Mouse (Mus musculus) left cerebral cortex, adult 8-10 months (tissue): Measurements from ENCODE around the gene Zfp941. TPM values are rescaled to one million over a fixed set of nuclear protein-coding genes. Genes with fewer than 3 reads are reported as not detected.
A peak's percentile ranks its signal among the peaks of the same experiment; 100 is the strongest.

Source experiments
- DNase-seq, 2 experiments: peaks; one replicate each; pipeline ENCODE4 v3.0.0; 2022; ENCODE audit warnings: low spot score in 2 of 2
- total RNA-seq, 4 experiments: library from RNA; stranded (reverse); gene quantifications; 2 replicates each; pipeline ENCODE4 v1.2.4; 2022

Gene Zfp941
- total RNA-seq, 4 experiments from 2014 or later, result 29.5 to 33.1 (median 29.7) TPM

- DNase-seq, result no peak
These were observed 19.1 kb upstream of the Zfp941 start for GRCm38 (mm10) chr7:140840750-140841735.

- no peak for DNase-seq
These were observed 17.6 kb upstream of the Zfp941 start for GRCm38 (mm10) chr7:140839556-140839955.

- DNase-seq, result peak in 1 of 2 experiments; percentile 72
These were observed 14.5 kb upstream of the Zfp941 start for GRCm38 (mm10) chr7:140836243-140837115.

- no peak for DNase-seq
These were observed 13.7 kb upstream of the Zfp941 start for GRCm38 (mm10) chr7:140835758-140836087.

GRCm38 (mm10) chr7:140834968-140835757, 13.2 kb upstream of the Zfp941 start, which contains the start of gene Urah:
TSS of gene Urah (plus strand) at chr7:140835018.
- DNase-seq, result no peak

GRCm38 (mm10) chr7:140833341-140833740, 11.4 kb upstream of the Zfp941 start:
- DNase-seq, result no peak

GRCm38 (mm10) chr7:140831447-140831846, 9.5 kb upstream of the Zfp941 start:
- no peak for DNase-seq

- DNase-seq, result peak; percentile 31 to 84
These were observed 6.3 kb upstream of the Zfp941 start for GRCm38 (mm10) chr7:140828171-140828881.

GRCm38 (mm10) chr7:140822731-140823130, 753 bp upstream of the Zfp941 start:
- no peak for DNase-seq

- no peak for DNase-seq
These were observed 699 bp downstream of the Zfp941 start for GRCm38 (mm10) chr7:140821305-140821652.

GRCm38 (mm10) chr7:140820173-140820572, 1.8 kb downstream of the Zfp941 start:
- DNase-seq, result no peak

- no peak for DNase-seq
These were observed 9.1 kb downstream of the Zfp941 start for GRCm38 (mm10) chr7:140812850-140813249.

- no peak for DNase-seq
These were observed 10.3 kb downstream of the Zfp941 start for GRCm38 (mm10) chr7:140811714-140812113.

- DNase-seq, result no peak
These were observed 11.5 kb downstream of the Zfp941 start for GRCm38 (mm10) chr7:140810496-140810895.

GRCm38 (mm10) chr7:140805704-140806103, 16.3 kb downstream of the Zfp941 start:
- DNase-seq, result peak in 1 of 2 experiments; percentile 55

- DNase-seq, result no peak
These were observed 19.3 kb downstream of the Zfp941 start for GRCm38 (mm10) chr7:140802629-140803028.

GRCm38 (mm10) chr7:140798212-140798611, 23.8 kb downstream of the Zfp941 start:
- no peak for DNase-seq

- DNase-seq, result no peak
These were observed 24.4 kb downstream of the Zfp941 start for GRCm38 (mm10) chr7:140797619-140798018.

GRCm38 (mm10) chr7:140793541-140793940, 28.4 kb downstream of the Zfp941 start:
- no peak for DNase-seq

- DNase-seq, result no peak
These were observed 33.9 kb downstream of the Zfp941 start for GRCm38 (mm10) chr7:140788053-140788435.
